Mouse (Mus musculus) left cerebral cortex, adult 2 months (tissue): ENCODE results near the gene Elovl2. TPM values are rescaled to one million over a fixed set of nuclear protein-coding genes. Genes with fewer than 3 reads are reported as not detected.
"Not testable (repeated sequence)": the region's sequence is repeated elsewhere in the genome, so short reads cannot be mapped to it uniquely, and the experiment has no call there.

Experiments used
- DNase-seq, 2 experiments: peaks; one replicate each; pipeline ENCODE4 v3.0.0; 2021 to 2022; ENCODE audit warnings: low spot score in 2 of 2, mixed read lengths in 1 of 2; ENCODE audit errors: extremely low spot score in 1 of 2
- H3K27ac ChIP-seq: fragments of 200-600 bp; 2 replicates; pipeline ENCODE4 v1.8.1; 2022
- H3K4me3 ChIP-seq: fragments of 200-600 bp; 2 replicates; pipeline ENCODE4 v1.8.1; 2022
- CTCF ChIP-seq: fragments of 200-600 bp; IDR thresholded peaks from 2 replicates; pipeline ENCODE4 v1.8.1; 2022; ENCODE audit warnings: antibody characterized with exemption, mild to moderate bottlenecking, moderate library complexity
- intact Hi-C: fragments of 180-260 bp; cut with DNase I; formaldehyde crosslinking; loops from one replicate; pipeline ENCODE4 v1.15.1; 2025
- total RNA-seq, 2 experiments: library from RNA; stranded (reverse); gene quantifications; 2 replicates each; pipeline ENCODE4 v1.2.3; 2021

Gene Elovl2
- total RNA-seq, 2 experiments from 2014 or later = 16.0 to 16.7 TPM

- TF ChIP-seq CTCF = no peak
- Histone ChIP-seq H3K4me3 (no peak overlapping the region), H3K27ac (no peak overlapping the region)
- no peak for DNase-seq
- intact Hi-C loops = no loop called here
Measured at GRCm38 (mm10) chr13:41231389-41231983, 11.3 kb upstream of the Elovl2 start.

GRCm38 (mm10) chr13:41230256-41230655 is 10.1 kb upstream of the Elovl2 start:
- intact Hi-C loops = no loop called here
- no peak for DNase-seq
- Histone ChIP-seq H3K4me3 (no peak overlapping the region), H3K27ac (no peak overlapping the region)
- no peak for TF ChIP-seq CTCF

- DNase-seq = no peak
- H3K27ac ChIP-seq = no peak overlapping the region
- no peak overlapping the region for H3K4me3 ChIP-seq
- intact Hi-C loops = no loop called here
- no peak for TF ChIP-seq CTCF
Measured at GRCm38 (mm10) chr13:41228060-41228459, 7.9 kb upstream of the Elovl2 start.

GRCm38 (mm10) chr13:41226513-41226912 is 6.3 kb upstream of the Elovl2 start:
- TF ChIP-seq CTCF = no peak
- DNase-seq = no peak
- intact Hi-C loops = no loop called here

GRCm38 (mm10) chr13:41219687-41220303 is 410 bp downstream of the Elovl2 start:
- DNase-seq = peak in 1 of 2 experiments; percentile 33
- H3K27ac ChIP-seq = peak overlapping the region; percentile 40; the same call in 1 of the 2 replicates
- no peak for TF ChIP-seq CTCF
- intact Hi-C loops = no loop called here
- H3K4me3 ChIP-seq = peak overlapping the region; percentile 63

More at GRCm38 (mm10) chr13:41226513-41226912, 6.3 kb upstream of the Elovl2 start:
- Histone ChIP-seq H3K27ac (no peak overlapping the region), H3K4me3 (no peak overlapping the region)

GRCm38 (mm10) chr13:41219056-41219455 is 1.1 kb downstream of the Elovl2 start:
- no peak overlapping the region for H3K4me3 ChIP-seq
- no peak for DNase-seq
- no peak overlapping the region for H3K27ac ChIP-seq
- intact Hi-C loops = no loop called here
- TF ChIP-seq CTCF = no peak

- DNase-seq = no peak
- intact Hi-C loops = no loop called here
- TF ChIP-seq CTCF = no peak
- no peak overlapping the region for H3K4me3 ChIP-seq
- H3K27ac ChIP-seq = no peak overlapping the region
Measured at GRCm38 (mm10) chr13:41216236-41216635, 4.0 kb downstream of the Elovl2 start.

- no peak overlapping the region for H3K27ac ChIP-seq
- intact Hi-C loops = no loop called here
- H3K4me3 ChIP-seq = no peak overlapping the region
- no peak for DNase-seq
- no peak for TF ChIP-seq CTCF
Measured at GRCm38 (mm10) chr13:41215669-41216068, 4.5 kb downstream of the Elovl2 start.

- TF ChIP-seq CTCF = no peak
- H3K27ac ChIP-seq = no peak overlapping the region
- no peak overlapping the region for H3K4me3 ChIP-seq
- DNase-seq = no peak
- intact Hi-C loops = no loop called here
Measured at GRCm38 (mm10) chr13:41212558-41213322, 7.5 kb downstream of the Elovl2 start.

GRCm38 (mm10) chr13:41211276-41211675 is 8.9 kb downstream of the Elovl2 start:
- no peak for TF ChIP-seq CTCF
- no peak overlapping the region for H3K4me3 ChIP-seq
- DNase-seq = no peak
- intact Hi-C loops = no loop called here
- H3K27ac ChIP-seq = no peak overlapping the region

- TF ChIP-seq CTCF = no peak
- no peak overlapping the region for H3K4me3 ChIP-seq
- peak in 1 of 2 experiments; percentile 42 for DNase-seq
- intact Hi-C loops = no loop called here
- no peak overlapping the region for H3K27ac ChIP-seq
Measured at GRCm38 (mm10) chr13:41206241-41206640, 14.0 kb downstream of the Elovl2 start.

GRCm38 (mm10) chr13:41205568-41205967 is 14.6 kb downstream of the Elovl2 start:
- intact Hi-C loops, H3K4me3 ChIP-seq, H3K27ac ChIP-seq, DNase-seq: not testable (repeated sequence)
